Mouse (Mus musculus): ENCODE results near the gene Hes2.

GRCm38 (mm10) chr4:152177537-152178343 is 19.1 kb downstream of the Hes2 start, which contains the start of gene Acot7:
- TF ChIP-seq CTCF (conservative IDR thresholded peaks at IDR 0.05; ENCODE audit: low read length) (no peak), POU5F1 (IDR thresholded peaks at IDR 0.05; ENCODE audit: borderline replicate concordance, low read length) (no peak), NANOG (IDR thresholded peaks at IDR 0.05; ENCODE audit: borderline replicate concordance, low read length) (no peak)
